Mouse (Mus musculus) urinary bladder, adult 2 months (tissue): Measurements from ENCODE around the gene Fgfr2. TPM values are rescaled to one million over a fixed set of nuclear protein-coding genes. Genes with fewer than 3 reads are reported as not detected.

Source experiments
- DNase-seq: peaks from one replicate; pipeline ENCODE4 v3.0.0; 2022; ENCODE audit warnings: low spot score
- polyA plus RNA-seq: library from polyadenylated mRNA; depleted of rRNA; stranded (reverse); fragments of >200 nt; gene quantifications from 2 replicates; pipeline ENCODE4 v1.2.3, GENCODE M21; 2012

The Fgfr2 gene
- polyA plus RNA-seq, 1 experiment = 80.2 TPM

DNA sequence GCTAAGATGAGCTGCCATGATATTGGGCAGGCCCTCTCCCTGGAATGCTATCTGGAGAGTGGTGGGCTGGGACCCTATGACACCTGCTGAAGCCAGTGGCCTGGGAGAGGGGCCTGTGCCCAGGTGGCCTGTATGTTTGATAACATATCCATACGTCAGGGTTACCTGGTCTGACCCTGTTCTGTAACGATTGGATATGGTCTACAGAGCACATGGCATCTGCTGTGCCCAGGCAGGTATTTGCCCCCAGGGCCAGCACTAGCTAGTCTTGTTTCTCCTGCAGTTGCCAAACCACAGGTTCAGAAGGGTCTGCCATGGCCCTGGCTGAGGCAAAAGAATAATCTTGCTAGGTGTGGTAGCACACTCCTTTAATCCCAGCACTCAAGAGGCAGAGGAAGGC is 429.6 kb downstream of the Fgfr2 start:
- no peak for DNase-seq

DNA sequence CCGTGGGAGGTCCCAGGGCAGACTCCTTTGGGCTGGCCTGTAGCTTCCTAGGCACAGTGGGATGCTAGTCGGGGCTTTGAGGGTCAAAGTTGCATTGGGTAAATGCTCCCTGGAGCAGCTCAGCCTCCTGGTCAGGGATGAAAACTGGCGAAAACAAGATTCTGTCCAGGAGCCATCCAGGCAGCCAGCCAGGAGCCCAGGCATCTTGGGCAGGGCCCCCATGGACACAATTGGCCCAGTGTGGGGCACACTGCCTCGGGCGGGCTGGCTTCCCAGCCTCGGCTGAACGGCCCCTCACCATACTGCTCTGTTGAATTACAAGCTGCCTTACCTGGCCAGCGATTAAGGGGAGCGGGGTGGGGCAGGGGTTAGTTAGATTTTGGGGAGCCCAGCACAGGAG is 430.4 kb downstream of the Fgfr2 start:
- DNase-seq = no peak

DNA sequence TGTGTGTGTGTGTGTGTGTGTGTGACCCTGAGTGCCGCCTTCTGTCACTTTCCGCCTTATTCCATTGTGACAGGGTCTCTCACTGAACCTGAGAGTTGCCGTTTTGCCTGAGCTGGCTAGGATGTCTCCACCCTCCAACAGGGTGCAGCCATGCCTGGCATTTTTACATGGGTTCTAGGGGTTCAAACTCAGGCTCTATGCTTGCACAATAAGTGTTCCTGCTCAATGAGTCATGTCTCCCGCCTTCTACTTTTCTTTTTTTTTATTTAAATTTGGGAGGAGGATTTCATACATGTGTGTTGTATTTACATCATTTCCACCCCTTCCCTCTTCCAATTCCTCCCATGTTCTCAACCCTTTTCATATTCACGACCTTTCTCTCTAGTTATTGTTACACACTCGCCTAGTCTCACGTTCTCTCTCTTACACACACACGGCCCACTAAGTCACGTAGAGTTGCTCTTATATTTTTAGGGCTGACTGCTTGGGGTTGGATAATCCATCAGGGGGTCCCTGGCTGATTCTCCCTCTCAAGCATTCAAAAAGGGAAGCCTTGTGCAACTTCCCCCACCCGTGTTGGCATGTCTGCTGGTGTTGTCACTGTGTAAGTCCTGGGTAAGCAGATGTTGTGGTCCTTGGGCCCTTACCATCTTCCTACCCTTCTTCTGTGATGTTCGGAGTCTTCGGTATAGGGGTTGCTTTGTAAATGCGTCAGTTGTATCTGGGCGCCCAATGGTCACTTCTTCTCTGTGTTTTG is 432.3 kb downstream of the Fgfr2 start:
- DNase-seq = no peak

DNA sequence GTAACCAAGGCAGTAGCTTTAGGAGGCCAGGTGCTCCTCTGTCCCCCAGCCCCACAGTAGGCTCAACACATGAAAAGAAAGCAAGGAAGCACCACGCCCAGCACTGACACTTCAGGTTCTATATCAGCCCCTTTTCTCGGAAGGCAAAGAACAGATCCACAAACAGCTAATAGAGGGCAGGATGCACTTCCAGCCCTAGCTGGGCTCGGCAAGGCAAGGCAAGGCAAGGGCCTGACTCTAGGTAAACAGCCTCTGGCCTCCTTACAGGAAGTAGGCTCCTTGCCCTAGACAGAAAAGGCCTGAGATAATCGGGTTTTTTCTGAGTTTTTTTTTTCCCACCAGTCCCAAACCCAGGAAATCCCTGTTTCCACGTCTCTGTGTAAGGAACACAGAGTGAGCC is 433.4 kb downstream of the Fgfr2 start:
- no peak for DNase-seq

DNA sequence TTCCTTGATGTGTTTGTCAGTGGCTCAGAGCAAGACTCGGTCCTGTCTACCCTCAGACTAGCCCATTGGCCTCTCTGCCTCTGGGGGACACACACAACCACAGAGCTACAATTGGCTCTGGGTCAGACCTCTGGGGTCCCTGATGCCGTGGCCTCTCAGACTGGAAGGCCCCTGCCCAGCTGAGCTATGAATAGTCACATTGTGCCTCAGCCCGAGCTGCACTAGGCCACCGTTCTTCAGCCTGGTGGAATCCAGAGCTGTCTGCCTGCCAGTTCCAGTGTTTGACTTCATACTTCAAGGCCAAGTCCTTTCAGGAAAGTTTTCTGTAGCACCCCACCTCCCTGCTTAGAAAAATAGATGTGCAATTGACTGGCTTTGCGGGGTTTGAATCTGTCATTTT is 434.4 kb downstream of the Fgfr2 start:
- DNase-seq = no peak

DNA sequence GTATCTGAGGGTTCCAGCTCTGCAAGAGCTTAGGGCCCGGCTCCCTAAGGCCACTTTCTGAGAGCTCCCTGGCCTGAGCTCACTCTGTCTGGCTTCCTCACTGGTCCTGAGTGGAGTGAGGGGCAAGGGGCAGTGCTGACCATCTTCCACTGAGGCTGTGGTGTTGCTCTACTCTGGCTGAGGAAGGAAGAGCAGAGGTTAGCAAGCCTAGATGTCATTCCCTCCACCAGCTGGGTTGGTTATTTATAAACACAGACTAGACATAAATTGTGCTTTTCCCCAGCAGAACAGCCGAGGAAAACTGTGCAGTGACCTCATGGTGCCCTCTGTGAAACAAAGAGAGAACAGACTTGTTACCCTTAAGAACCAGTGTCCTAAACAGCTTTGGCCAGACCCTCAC is 435.3 kb downstream of the Fgfr2 start:
- no peak for DNase-seq

DNA sequence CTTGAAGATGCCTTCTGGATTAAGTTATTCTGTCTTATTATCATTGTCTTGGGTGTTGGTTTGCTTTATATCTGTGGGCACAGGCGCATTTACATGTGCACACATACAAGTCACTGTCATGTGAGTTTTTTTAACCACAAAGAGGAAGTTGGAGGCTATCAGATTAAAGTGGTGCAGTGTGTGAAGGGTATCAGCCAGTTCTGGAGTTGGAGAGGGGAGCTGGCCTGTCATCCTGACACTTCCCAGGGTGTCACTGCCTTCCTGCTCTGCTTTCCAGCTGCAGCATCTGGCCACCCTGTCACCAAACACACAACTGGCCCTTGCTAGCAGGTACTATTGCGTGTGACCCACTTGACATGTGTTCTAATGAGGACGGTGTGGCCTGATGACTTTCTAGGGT is 436.6 kb downstream of the Fgfr2 start:
- no peak for DNase-seq

DNA sequence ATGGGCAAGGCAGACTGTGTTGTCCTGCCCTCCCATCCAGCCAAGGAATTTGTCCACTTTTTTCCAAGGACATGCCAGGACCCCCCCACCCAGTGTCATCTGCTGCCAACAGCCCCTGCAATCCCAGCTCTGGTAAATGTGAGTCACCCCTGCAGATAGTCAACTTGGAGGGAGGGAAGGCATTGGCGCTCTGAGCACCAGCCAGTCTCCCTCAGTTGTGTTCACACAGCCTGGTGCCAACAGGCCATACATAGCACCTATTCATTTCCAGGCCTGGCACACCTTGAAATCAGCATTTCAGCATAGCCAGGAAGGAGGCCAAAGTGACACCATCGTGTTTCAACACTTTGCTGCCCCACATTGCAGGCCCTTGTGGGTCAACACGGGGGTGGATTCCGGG is 439.2 kb downstream of the Fgfr2 start:
- no peak for DNase-seq

DNA sequence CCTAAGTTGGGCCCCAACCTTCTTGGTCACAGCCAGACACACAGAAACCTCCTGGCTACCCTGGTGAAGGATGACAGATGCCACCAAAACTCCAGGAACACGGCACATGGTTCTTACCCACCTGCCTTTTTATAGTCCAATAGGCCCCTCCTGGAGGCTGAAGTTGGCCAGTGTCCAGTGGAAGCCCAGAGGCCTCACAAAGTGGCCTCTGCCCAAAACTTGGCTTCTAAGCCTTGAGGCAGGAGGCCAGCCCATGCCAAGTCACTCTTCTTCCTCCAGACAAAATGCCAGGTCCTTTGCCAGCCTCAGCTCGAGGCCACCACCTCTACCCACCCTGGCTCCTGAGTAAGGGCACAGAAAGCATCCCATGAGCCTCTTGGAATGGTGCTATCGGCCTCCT is 440.2 kb downstream of the Fgfr2 start:
- no peak for DNase-seq

DNA sequence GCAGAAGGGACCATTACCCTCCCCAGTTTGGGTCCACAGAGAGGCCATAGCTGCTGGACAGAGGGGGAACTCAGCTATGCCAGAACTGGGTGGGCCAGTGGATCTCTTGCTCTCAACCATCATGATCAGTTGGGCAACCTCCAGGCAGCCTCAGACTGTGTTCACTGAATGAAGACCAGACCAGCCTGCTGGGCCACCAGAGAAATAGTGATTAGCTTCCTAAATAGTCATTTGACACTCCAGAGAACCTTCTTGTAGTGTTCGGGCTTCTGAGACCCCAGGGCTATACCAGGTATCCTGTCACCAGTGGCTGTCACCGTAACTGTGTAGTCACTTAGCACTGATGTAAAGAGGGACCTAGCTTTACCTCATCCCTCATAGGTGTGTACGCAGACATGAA is 440.8 kb downstream of the Fgfr2 start:
- DNase-seq = no peak

DNA sequence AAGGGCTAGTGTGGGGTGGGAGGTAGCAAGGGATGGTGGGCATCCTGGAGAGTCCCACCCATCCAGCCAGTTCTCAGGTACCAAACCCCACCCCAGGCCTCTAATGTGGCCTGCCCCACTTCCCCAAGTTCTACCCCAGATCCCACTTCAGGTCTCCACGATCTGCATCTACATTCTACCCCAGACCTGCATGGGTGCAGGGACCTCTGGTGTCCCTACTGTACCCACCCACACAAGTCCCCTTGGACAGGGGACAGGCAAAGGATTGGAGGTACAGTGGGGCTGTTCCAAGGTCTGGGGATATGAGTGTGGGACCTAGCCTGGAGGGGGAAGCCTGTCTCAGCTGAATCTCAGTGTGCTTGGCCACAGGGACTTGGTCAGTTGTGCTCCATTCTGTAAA is 441.3 kb downstream of the Fgfr2 start:
- no peak for DNase-seq

DNA sequence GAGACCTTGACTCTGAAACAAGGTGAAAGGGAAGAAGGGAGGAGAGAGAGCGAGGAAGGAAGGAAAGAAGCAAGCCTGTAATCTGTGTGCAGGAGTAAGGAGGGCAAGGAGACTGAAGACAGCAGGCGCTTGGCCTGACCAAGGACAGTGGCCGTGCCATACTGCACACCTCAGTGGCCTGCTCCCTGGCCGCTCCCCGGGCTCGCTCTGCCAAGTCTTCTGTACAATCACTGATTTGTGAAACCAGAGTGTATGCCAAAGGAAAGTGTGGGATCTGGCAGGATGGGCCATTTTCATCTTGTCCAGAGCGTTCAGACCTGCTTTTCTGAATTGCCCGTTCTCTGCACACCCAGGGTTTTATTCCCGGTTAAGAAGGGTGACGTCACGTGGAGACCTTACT is 441.9 kb downstream of the Fgfr2 start:
- no peak for DNase-seq

DNA sequence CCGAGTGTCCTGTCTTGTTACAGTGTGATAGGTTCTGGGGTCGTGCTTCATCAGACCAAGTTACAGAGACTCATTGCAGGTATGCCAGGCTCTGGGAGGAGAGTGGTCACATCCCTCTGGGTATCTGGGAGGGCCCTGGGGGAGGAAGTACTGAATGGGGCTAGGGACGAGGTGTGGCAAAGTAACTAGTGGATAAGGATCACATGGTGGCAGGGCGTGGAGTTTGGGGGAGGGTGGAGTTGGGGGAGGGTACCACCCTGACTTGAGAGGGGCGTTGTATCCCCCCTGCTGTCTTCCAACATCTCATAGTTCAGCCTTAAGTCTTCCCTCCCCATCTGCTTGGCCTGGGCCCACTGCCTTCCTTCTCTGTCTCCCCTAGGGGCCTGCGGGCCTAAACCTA is 443.6 kb downstream of the Fgfr2 start:
- no peak for DNase-seq

DNA sequence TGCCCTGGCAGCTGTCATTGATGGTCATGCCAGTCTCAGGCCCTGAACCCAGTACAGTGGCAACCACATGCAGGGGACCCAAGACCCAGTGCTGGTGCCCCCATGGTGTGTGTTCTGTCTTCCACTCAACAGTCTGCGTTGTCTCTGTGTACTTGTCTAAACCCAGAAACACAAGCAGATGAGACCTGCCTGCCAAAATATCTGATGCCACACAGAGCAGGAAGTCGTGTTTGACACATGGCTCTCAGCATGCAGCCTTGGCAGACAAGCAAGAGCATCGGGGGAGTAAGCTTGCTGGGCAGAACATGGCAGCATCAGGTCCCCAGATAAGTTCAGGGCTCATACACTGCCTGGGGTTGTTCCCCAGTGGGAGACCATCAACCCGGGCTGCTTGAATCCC is 444.0 kb downstream of the Fgfr2 start:
- DNase-seq = no peak

DNA sequence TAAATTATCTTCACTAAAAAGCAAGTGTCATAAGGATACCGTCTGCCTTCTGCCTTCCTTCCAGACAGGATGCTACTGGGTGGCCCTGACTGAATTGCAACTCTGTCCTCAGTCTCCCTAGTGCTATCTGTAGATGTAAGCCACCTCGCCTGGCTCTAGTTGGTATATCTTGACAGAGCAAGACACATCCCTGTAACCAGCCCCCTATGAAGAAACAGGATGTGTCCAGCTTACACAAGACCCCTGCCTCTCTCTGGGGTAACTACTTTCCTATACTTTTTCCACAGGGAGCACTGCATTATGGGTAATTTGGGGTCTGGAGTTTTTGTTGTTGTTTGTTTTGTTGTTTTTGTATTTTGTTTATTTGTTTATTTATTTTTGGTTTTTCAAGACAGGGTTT is 447.2 kb downstream of the Fgfr2 start:
- no peak for DNase-seq

DNA sequence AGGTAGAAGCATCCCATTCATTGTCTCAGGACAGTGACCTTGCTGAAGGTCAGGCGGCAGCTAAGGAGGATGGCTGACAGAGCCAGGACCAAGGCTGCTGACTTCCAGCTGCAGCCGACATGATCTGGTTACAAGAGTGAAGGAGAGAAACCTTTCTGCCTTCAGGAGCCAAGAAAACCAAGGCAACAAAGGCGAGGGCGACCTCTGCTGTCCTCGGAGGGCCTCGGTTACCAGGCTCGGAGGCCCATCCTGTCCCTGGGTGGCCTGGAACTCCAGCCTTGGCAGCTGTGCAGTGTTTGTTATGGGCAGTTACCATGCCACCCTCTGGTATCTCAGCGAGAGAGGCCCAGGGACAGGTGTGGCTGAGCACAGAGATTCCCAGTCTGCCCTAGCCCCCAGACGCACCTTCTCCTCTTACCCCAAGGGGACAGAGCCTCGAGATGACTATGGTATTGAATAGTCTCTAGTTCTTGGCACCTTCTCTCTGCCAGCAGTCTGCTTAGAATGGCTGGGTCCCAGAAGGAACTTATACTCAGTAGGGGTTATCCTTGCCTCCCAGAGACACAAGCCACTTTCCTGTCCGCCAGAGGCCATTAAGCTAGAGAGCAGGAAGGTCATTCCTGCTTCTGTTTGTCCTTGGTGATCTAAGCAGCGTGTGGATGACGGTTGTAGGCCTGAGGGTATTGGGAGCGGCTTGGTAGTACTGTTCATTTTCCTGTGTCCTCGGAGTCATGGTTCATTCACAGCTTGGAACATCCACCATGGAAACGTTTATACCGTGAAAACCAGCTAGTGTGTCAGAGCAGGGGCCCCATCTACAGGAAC is 449.0 kb downstream of the Fgfr2 start:
- DNase-seq = no peak

DNA sequence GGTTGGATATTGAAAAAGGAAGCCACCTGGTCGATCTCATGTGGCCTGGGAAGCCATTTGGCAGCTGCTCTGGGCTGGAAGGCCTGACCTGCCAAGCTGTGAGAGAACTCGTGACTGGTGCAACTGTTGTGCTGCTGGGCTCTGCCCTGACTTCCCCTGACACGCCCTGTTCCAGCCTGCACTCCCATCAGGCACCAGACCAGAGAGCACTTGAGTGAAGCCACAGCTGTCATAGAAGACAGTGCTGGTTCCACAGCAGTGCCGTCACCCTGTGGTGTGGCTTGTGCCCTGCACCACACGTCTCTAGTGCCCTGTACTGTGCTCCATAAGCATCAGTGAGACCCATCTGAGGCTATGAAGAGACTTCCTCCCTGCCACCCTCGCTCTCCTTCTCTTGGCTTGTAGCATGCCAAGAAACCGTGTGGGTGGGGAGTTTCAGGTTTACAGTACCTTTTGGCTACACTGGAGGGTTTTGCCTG is 450.6 kb downstream of the Fgfr2 start:
- DNase-seq = no peak

DNA sequence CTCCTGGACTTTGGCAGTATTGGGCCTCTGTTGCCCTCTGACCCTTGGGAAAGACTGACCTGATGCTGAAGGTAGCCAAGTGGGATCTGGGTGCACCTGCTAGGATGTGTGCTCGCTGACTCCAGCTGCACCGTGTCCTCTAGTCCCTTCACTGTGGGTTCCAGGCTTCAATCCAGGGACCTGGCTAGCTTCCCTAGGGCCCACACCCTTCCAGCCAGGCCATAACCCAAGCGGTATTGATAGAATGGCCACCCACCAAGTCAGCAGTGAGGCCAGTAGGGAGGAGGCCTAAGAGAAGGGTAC is 452.3 kb downstream of the Fgfr2 start:
- no peak for DNase-seq

DNA sequence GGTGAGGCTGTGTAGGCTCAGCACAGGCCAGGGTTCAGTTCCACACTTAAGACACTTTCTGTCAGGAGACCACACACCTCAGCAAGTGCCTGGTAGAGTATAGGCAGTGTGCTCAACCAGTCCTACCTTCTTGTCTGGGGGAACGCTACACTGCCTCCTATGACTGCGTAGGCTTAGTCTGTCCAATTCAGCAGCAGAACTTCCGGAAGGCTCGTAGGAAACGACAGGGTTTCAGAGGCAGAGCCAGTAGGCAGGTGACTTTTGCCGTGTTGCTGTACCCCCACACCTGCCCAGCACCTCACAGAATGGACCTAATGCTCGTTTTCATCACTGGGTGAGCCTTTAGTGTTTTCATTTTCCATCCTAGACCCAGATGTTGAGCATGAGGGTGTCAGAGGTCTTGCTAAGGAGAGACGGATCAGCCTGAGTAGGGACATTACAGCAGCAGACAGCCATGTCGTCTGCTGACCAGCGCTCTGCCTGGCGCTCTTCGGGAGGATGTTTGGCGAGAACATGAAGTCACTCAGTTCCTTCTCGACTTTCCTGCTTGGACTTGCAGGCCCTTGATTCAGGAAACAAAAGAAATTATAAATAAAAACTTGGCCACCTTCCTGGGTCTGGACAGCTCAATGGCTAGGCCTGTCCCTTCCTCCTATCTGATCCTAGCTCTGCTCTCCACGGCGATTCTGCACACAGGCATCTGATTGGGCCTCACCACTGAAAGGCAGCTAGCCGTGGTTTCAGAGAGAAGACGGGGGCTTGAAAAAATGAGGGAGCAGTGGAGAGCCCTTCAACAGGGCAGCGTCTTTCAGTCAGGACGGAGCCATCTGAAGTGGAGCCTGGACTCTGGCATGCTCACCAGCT is 452.9 kb downstream of the Fgfr2 start:
- no peak for DNase-seq

DNA sequence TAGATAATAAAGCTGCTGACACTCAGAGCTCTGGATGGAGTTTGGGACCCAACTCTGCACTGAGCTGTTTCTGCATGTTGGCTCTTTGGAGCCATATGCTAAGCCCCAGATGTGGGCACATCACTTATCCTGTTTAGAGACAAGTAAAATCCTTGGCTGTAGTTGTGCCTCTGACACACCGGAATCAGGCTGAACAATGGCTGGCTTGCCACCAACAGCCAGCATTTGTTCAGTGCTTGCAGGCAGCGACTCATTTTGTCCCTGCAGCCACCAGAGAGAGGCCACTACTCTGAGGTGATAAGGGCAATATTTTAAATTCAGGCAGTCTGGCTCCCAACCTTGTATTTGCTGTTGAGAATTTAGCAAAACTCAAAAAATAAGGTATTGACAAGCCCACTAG is 454.5 kb downstream of the Fgfr2 start:
- DNase-seq = no peak

DNA sequence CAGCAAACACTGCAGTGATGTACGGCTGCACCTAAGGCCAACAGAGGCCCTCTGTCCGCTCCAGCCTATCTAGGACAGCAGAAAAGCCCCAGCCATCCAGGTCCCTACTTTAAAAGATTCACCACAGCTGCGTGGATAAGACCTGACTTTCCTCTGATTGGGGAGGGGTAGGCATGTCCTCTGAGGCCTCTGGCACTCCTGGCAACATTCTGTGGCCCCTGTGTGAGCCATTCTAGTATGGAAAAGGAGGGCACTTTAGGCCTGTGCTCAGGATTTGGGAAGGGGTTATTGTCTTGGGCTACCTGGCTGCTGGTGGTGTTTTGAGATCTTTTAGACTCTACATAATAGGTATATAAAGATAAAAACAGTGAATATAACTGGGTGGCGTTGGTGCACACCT is 456.6 kb downstream of the Fgfr2 start:
- DNase-seq = no peak

DNA sequence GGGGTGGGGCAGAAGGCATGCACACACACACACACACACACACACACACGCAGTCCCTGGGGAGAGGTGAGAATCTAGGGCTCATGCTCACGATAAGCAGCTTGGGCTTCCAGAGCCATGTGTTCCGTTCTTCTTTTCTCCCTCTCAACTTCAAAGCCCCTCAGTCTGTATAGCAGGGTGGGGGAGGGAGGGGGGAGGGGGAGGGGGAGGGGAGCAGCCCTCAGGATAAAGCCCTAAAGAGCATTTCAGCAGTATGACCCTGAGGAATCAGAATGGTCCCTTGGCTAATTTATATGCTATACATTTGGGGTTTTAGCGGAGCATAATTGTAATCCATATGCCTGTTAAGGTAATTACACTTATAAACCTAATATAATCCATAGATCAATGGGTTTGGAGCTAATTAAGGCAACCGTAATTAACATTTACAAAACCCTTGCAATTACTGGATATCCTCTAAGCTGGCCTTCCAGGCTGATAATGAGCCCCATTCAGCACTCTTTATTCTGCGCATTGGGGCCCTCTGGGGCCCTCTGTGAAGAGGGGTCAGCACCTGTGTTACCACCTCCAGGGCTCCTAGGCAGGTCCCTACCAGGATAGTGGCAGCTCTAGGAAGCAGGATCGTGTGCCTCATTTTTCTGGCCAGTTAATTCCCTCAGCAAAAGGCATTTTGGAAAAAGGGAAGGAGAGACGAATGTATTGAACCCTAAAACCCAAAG is 457.3 kb downstream of the Fgfr2 start:
- DNase-seq = no peak
